Mouse (Mus musculus): ENCODE data around the gene Pip4k2a. TPM values are rescaled to one million over a fixed set of nuclear protein-coding genes. Genes with fewer than 3 reads are reported as not detected.

Gene Pip4k2a
- polyA plus RNA-seq, 1 experiment = 10.4 TPM

DNA sequence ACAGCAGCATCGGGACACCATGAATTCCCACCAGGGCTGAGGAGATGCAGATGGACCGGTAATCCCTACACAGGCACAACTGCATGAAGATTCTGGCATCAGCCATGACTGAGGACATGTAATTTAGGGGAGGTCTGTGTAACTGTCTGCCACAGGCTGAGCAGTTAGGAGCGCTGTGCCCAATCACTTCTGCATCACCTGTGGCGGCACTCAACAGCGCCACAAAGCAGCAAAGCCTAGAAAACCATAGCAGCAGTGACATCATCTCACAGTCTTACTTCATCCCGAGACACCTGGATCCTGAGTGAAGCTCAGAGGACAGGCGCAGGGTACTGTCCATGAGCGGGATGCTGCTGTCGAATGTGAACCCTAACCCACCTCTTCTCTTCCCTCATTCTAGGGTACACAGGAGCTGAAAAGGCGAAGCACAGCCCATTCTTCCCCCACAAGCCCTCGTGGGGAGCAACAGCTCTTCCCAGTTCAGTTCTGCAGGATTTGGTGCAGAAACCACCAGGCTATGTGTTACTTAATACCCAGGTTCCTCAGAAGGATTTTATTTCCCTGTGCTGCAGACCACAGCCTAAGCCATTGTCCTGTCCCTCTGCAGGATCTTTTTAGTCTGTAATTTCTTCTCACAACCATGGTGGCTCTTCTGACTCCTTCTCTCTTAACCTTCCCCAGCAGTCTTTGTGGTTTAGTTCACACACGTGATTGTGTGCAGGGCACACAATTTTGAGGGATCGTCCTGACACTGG is 34.5 kb downstream of the Pip4k2a start:
- no peak overlapping the region for H3K4me3 ChIP-seq
- H3K36me3 ChIP-seq (ENCODE audit: control insufficient read depth, insufficient read depth) = no peaks in the 10 kb centered on the region
- no peaks in the 10 kb centered on the region for H3K27me3 ChIP-seq (ENCODE audit: control insufficient read depth, insufficient read depth, insufficient read length)
- no peak overlapping the region for H3K4me2 ChIP-seq (ENCODE audit: low read depth)
- H3K79me2 ChIP-seq (ENCODE audit: control insufficient read depth, insufficient read depth) = peaks cover 26% of the 10 kb centered on the region
- no peak for TF ChIP-seq SRF (IDR thresholded peaks at IDR 0.05; ENCODE audit: control insufficient read depth, insufficient read length, low read depth)
- no peak for TF ChIP-seq E2F4 (IDR thresholded peaks at IDR 0.05; ENCODE audit: insufficient read depth)
- no peak for TF ChIP-seq MAX (IDR thresholded peaks at IDR 0.05; ENCODE audit: low read depth)
- TF ChIP-seq TCF3 (IDR thresholded peaks at IDR 0.05; ENCODE audit: insufficient read length, low read depth) = no peak
- TF ChIP-seq MYOG (IDR thresholded peaks at IDR 0.05; ENCODE audit: control insufficient read depth in 1 of 3, insufficient read depth in 1 of 3, insufficient read length in 2 of 3, low read depth in 2 of 3) = no peak
- no peak for TF ChIP-seq MYOD1 (IDR thresholded peaks at IDR 0.05; ENCODE audit: control insufficient read depth in 1 of 3, insufficient read length in 2 of 3, low read depth in 2 of 3)
- no peak for TF ChIP-seq TCF12 (IDR thresholded peaks at IDR 0.05; ENCODE audit: insufficient read depth, poor library complexity, severe bottlenecking)
- no peak for TF ChIP-seq POLR2AphosphoS2 (IDR thresholded peaks at IDR 0.05; ENCODE audit: insufficient read length, low read depth)
- TF ChIP-seq POLR2A (IDR thresholded peaks at IDR 0.05; ENCODE audit: insufficient read length, low read depth) = no peak
- no peak for TF ChIP-seq REST (IDR thresholded peaks at IDR 0.05; ENCODE audit: insufficient read depth, insufficient read length)
- no peak for TF ChIP-seq USF1 (IDR thresholded peaks at IDR 0.05; ENCODE audit: low read depth)
- no peak for TF ChIP-seq CEBPB (IDR thresholded peaks at IDR 0.05; ENCODE audit: insufficient read depth, poor library complexity, severe bottlenecking)
- no peak overlapping the region for H3ac ChIP-seq (ENCODE audit: control insufficient read depth, insufficient read length)

DNA sequence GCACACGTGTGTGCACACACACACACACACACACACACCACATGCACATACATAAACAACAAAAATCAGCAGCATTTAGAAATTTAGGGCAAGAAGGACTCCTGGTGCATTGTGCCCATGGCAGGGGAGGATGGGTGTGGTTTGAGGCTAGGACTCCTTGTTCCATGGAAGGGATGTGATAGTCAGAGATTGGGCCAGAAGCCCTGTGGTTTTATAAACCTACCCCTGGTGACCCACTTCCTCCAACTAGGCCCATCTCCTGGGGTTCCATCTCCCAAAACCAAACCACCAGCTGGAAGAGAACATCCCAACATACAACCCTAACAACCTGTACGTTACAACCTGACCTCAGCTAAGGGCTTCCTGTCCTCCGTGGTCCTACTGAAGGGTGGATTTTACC is 35.4 kb downstream of the Pip4k2a start:
- Histone ChIP-seq H3K4me2 (ENCODE audit: low read depth) (no peak overlapping the region), H3K79me2 (ENCODE audit: control insufficient read depth, insufficient read depth) (peaks cover 29% of the 10 kb centered on the region), H3K4me3 (no peak overlapping the region), H3K27me3 (ENCODE audit: control insufficient read depth, insufficient read depth, insufficient read length) (no peaks in the 10 kb centered on the region), H3K36me3 (ENCODE audit: control insufficient read depth, insufficient read depth) (no peaks in the 10 kb centered on the region), H3ac (ENCODE audit: control insufficient read depth, insufficient read length) (no peak overlapping the region)
- TF ChIP-seq POLR2AphosphoS2 (IDR thresholded peaks at IDR 0.05; ENCODE audit: insufficient read length, low read depth) = no peak
- TF ChIP-seq POLR2A (IDR thresholded peaks at IDR 0.05; ENCODE audit: insufficient read length, low read depth) = no peak
- TF ChIP-seq TCF12 (IDR thresholded peaks at IDR 0.05; ENCODE audit: insufficient read depth, poor library complexity, severe bottlenecking) = no peak
- no peak for TF ChIP-seq TCF3 (IDR thresholded peaks at IDR 0.05; ENCODE audit: insufficient read length, low read depth)
- no peak for TF ChIP-seq CEBPB (IDR thresholded peaks at IDR 0.05; ENCODE audit: insufficient read depth, poor library complexity, severe bottlenecking)
- no peak for TF ChIP-seq REST (IDR thresholded peaks at IDR 0.05; ENCODE audit: insufficient read depth, insufficient read length)
- TF ChIP-seq MAX (IDR thresholded peaks at IDR 0.05; ENCODE audit: low read depth) = no peak
- TF ChIP-seq MYOD1 (IDR thresholded peaks at IDR 0.05; ENCODE audit: control insufficient read depth in 1 of 3, insufficient read length in 2 of 3, low read depth in 2 of 3) = no peak
- no peak for TF ChIP-seq USF1 (IDR thresholded peaks at IDR 0.05; ENCODE audit: low read depth)
- no peak for TF ChIP-seq MYOG (IDR thresholded peaks at IDR 0.05; ENCODE audit: control insufficient read depth in 1 of 3, insufficient read depth in 1 of 3, insufficient read length in 2 of 3, low read depth in 2 of 3)
- TF ChIP-seq SRF (IDR thresholded peaks at IDR 0.05; ENCODE audit: control insufficient read depth, insufficient read length, low read depth) = no peak
- no peak for TF ChIP-seq E2F4 (IDR thresholded peaks at IDR 0.05; ENCODE audit: insufficient read depth)

DNA sequence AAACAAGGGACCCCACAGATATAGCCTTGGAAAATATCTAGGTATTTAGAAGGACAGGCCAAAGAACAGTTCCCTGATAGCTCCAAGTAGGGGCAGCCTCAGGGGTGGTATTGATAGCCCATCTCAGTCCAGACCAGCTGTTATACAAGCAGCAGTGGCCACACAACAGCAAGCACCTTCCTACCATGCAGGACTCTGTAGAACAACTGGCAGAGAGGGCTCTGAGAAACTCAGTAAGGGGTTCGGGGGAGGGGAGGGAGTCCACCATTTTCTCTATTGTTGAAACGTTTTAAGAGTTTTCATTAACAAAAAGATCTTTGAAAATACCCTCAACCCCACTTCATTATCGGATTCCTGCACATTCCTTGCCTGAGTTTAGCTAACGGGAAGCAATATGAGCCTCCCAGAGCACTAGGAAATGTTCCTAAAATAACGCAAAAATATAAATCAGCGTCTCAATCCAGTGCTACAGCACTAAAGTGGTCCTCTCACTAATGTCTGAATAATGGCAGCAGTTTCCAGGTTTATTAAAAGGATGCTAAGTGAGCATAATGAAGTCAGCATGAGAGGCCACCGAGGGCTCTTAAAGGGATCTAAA is 37.5 kb downstream of the Pip4k2a start:
- Histone ChIP-seq H3ac (ENCODE audit: control insufficient read depth, insufficient read length) (no peak overlapping the region), H3K36me3 (ENCODE audit: control insufficient read depth, insufficient read depth) (no peaks in the 10 kb centered on the region), H3K27me3 (ENCODE audit: control insufficient read depth, insufficient read depth, insufficient read length) (no peaks in the 10 kb centered on the region), H3K4me2 (ENCODE audit: low read depth) (no peak overlapping the region), H3K4me3 (no peak overlapping the region), H3K79me2 (ENCODE audit: control insufficient read depth, insufficient read depth) (peaks cover 39% of the 10 kb centered on the region)
- peak in 1 of 3 experiments; percentile 2 for TF ChIP-seq MYOD1 (IDR thresholded peaks at IDR 0.05; ENCODE audit: control insufficient read depth in 1 of 3, insufficient read length in 2 of 3, low read depth in 2 of 3)
- TF ChIP-seq E2F4 (IDR thresholded peaks at IDR 0.05; ENCODE audit: insufficient read depth) = no peak

- H3K36me3 ChIP-seq (ENCODE audit: control insufficient read depth, insufficient read depth) = no peaks in the 10 kb centered on the region
- no peaks in the 10 kb centered on the region for H3K27me3 ChIP-seq (ENCODE audit: control insufficient read depth, insufficient read depth, insufficient read length)
- H3K4me2 ChIP-seq (ENCODE audit: low read depth) = no peak overlapping the region
- H3K4me3 ChIP-seq = no peak overlapping the region
- no peak overlapping the region for H3ac ChIP-seq (ENCODE audit: control insufficient read depth, insufficient read length)
- TF ChIP-seq POLR2A (IDR thresholded peaks at IDR 0.05; ENCODE audit: insufficient read length, low read depth) (no peak), MYOG (IDR thresholded peaks at IDR 0.05; ENCODE audit: control insufficient read depth in 1 of 3, insufficient read depth in 1 of 3, insufficient read length in 2 of 3, low read depth in 2 of 3) (no peak), REST (IDR thresholded peaks at IDR 0.05; ENCODE audit: insufficient read depth, insufficient read length) (no peak), TCF12 (IDR thresholded peaks at IDR 0.05; ENCODE audit: insufficient read depth, poor library complexity, severe bottlenecking) (no peak), MAX (IDR thresholded peaks at IDR 0.05; ENCODE audit: low read depth) (no peak), POLR2AphosphoS2 (IDR thresholded peaks at IDR 0.05; ENCODE audit: insufficient read length, low read depth) (no peak)
- peaks cover 48% of the 10 kb centered on the region for H3K79me2 ChIP-seq (ENCODE audit: control insufficient read depth, insufficient read depth)
These were observed 38.4 kb downstream of the Pip4k2a start for GRCm38 (mm10) chr2:18959558-18959957.

- TF ChIP-seq TCF3 (IDR thresholded peaks at IDR 0.05; ENCODE audit: insufficient read length, low read depth) (no peak), USF1 (IDR thresholded peaks at IDR 0.05; ENCODE audit: low read depth) (peak; percentile 81)
- Histone ChIP-seq H3ac (ENCODE audit: control insufficient read depth, insufficient read length) (no peak overlapping the region), H3K79me2 (ENCODE audit: control insufficient read depth, insufficient read depth) (peaks cover 48% of the 10 kb centered on the region), H3K27me3 (ENCODE audit: control insufficient read depth, insufficient read depth, insufficient read length) (no peaks in the 10 kb centered on the region), H3K36me3 (ENCODE audit: control insufficient read depth, insufficient read depth) (no peaks in the 10 kb centered on the region), H3K4me2 (ENCODE audit: low read depth) (peak overlapping the region; percentile 35), H3K4me3 (no peak overlapping the region)
These were observed 38.9 kb downstream of the Pip4k2a start for GRCm38 (mm10) chr2:18959008-18959407.

All from myocyte (in vitro differentiated cells).